Mouse (Mus musculus): ENCODE results near the gene Ptgir. TPM values are rescaled to one million over a fixed set of nuclear protein-coding genes. Genes with fewer than 3 reads are reported as not detected.
A peak's percentile ranks its signal among the peaks of the same experiment; 100 is the strongest.
"Not testable (repeated sequence)": the region's sequence is repeated elsewhere in the genome, so short reads cannot be mapped to it uniquely, and the experiment has no call there.

Gene Ptgir
- polyA plus RNA-seq, 1 experiment from 2014 or later = 1.7 TPM

- Histone ChIP-seq H3K27me3 (ENCODE audit: insufficient read depth, low read length) (peaks cover 49% of the 10 kb centered on the region), H3K4me2 (ENCODE audit: low read depth, low read length) (peak overlapping the region; percentile 61), H3K9ac (replicated peaks) (no peak overlapping the region), H3K4me1 (ENCODE audit: insufficient read depth) (peaks cover 11% of the 10 kb centered on the region), H3K4me3 (ENCODE audit: low read depth, low read length) (peak overlapping the region; percentile 15; the same call in 1 of the 2 replicates), H3K36me3 (replicated peaks; ENCODE audit: insufficient read depth, low read length) (no peaks in the 10 kb centered on the region), H3K9me3 (ENCODE audit: low read length) (no peaks in the 10 kb centered on the region), H3K27ac (ENCODE audit: low read depth) (no peak overlapping the region)
- peak; percentile 80 for DNase-seq
- 11% methylated on average over 29 of the region's 29 CpGs for WGBS (ENCODE audit: insufficient replicate concordance)
- no peak for TF ChIP-seq EP300 (IDR thresholded peaks at IDR 0.05; ENCODE audit: low read depth)
- TF ChIP-seq CTCF (IDR thresholded peaks at IDR 0.05; ENCODE audit: low read depth) = peak; percentile 93
- ATAC-seq = peak; percentile 62; the same call in 1 of the 2 replicates
Observed at GRCm38 (mm10) chr7:16949908-16950841, 43.9 kb downstream of the Ptgir start.

- H3K9me3 ChIP-seq (ENCODE audit: low read length) = no peaks in the 10 kb centered on the region
- H3K4me1 ChIP-seq (ENCODE audit: insufficient read depth) = peaks cover 11% of the 10 kb centered on the region
- H3K27me3 ChIP-seq (ENCODE audit: insufficient read depth, low read length) = peaks cover 40% of the 10 kb centered on the region
- no peak overlapping the region for H3K27ac ChIP-seq (ENCODE audit: low read depth)
- ATAC-seq (peak; percentile 81), DNase-seq (peak; percentile 82)
- TF ChIP-seq CTCF (IDR thresholded peaks at IDR 0.05; ENCODE audit: low read depth) (peak; percentile 85), EP300 (IDR thresholded peaks at IDR 0.05; ENCODE audit: low read depth) (no peak)
- 23% methylated on average over 18 of the region's 18 CpGs for WGBS (ENCODE audit: insufficient replicate concordance)
- H3K9ac ChIP-seq (replicated peaks) = no peak overlapping the region
- no peak overlapping the region for H3K4me3 ChIP-seq (ENCODE audit: low read depth, low read length)
- no peak overlapping the region for H3K4me2 ChIP-seq (ENCODE audit: low read depth, low read length)
- H3K36me3 ChIP-seq (replicated peaks; ENCODE audit: insufficient read depth, low read length) = no peaks in the 10 kb centered on the region
Observed at GRCm38 (mm10) chr7:16950861-16951635, 44.8 kb downstream of the Ptgir start.

GRCm38 (mm10) chr7:16953776-16954175 lies 47.5 kb downstream of the Ptgir start:
- H3K4me2 ChIP-seq (ENCODE audit: low read depth, low read length); H3K27ac ChIP-seq (ENCODE audit: low read depth); H3K9me3 ChIP-seq (ENCODE audit: low read length); DNase-seq; H3K4me1 ChIP-seq (ENCODE audit: insufficient read depth); H3K4me3 ChIP-seq (ENCODE audit: low read depth, low read length); ATAC-seq; H3K36me3 ChIP-seq (replicated peaks; ENCODE audit: insufficient read depth, low read length); H3K9ac ChIP-seq (replicated peaks): not testable (repeated sequence)
- H3K27me3 ChIP-seq (ENCODE audit: insufficient read depth, low read length) = peaks cover 13% of the 10 kb centered on the region
- 60% methylated on average over 2 of the region's 2 CpGs for WGBS (ENCODE audit: insufficient replicate concordance)

- no peak overlapping the region for H3K4me3 ChIP-seq (ENCODE audit: low read depth, low read length)
- no peaks in the 10 kb centered on the region for H3K27me3 ChIP-seq (ENCODE audit: insufficient read depth, low read length)
- TF ChIP-seq EP300 (IDR thresholded peaks at IDR 0.05; ENCODE audit: low read depth) = no peak
- no peak for TF ChIP-seq CTCF (IDR thresholded peaks at IDR 0.05; ENCODE audit: low read depth)
- H3K4me2 ChIP-seq (ENCODE audit: low read depth, low read length) = no peak overlapping the region
- ATAC-seq (no peak), DNase-seq (no peak)
- no peak overlapping the region for H3K27ac ChIP-seq (ENCODE audit: low read depth)
- no peaks in the 10 kb centered on the region; the same call in 1 of the 2 replicates for H3K4me1 ChIP-seq (ENCODE audit: insufficient read depth)
- H3K36me3 ChIP-seq (replicated peaks; ENCODE audit: insufficient read depth, low read length) = no peaks in the 10 kb centered on the region
- no peaks in the 10 kb centered on the region for H3K9me3 ChIP-seq (ENCODE audit: low read length)
- WGBS (ENCODE audit: insufficient replicate concordance) = 56% methylated on average over 4 of the region's 4 CpGs
- H3K9ac ChIP-seq (replicated peaks) = no peak overlapping the region
Observed at GRCm38 (mm10) chr7:16955712-16956111, 49.4 kb downstream of the Ptgir start.

DNA sequence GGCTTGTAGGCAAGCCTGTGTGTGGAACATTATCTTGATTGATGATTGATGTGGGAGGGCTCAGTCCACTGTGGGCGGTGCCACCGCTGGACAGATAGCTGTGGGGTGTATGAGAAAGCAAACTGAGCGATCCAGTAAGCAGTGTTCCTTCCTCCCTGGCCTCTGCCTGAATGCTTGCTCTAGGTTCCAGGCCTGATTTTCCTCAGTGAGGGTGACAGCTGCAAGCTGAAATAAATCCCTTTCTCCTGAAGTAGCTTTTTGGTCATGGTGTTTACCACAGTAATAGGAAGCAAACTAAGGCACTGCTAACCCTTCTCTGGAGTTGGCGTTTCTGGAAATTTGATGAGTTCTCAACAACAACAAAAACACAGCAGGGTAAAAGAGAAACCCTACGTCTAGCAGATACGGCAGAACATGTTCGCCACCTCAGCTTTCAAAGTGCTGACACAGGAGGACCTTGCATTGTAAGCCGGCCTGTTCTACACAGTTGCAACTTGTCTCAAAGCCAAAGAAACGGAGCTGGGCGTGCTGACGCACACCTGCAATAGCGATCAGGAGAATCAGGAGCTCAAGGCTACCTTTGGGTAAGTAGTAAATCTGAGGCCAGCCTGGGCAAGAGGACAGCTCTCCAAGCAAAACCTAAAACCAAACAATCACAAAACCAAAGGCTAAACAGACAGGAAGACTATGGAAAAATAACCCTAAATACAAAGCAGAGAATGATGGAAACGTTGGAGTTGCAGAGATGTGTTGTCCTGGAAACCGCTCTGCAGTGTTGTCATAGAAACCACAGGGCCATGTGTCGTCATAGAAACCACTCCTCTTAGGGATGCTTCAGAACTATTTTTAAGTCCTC lies 50.3 kb downstream of the Ptgir start:
- WGBS (ENCODE audit: insufficient replicate concordance) = 72% methylated on average over 15 of the region's 15 CpGs
- Histone ChIP-seq H3K4me3 (ENCODE audit: low read depth, low read length) (no peak overlapping the region), H3K27ac (ENCODE audit: low read depth) (no peak overlapping the region), H3K9me3 (ENCODE audit: low read length) (no peaks in the 10 kb centered on the region), H3K36me3 (replicated peaks; ENCODE audit: insufficient read depth, low read length) (no peaks in the 10 kb centered on the region), H3K27me3 (ENCODE audit: insufficient read depth, low read length) (no peaks in the 10 kb centered on the region), H3K4me2 (ENCODE audit: low read depth, low read length) (no peak overlapping the region), H3K9ac (replicated peaks) (no peak overlapping the region), H3K4me1 (ENCODE audit: insufficient read depth) (no peaks in the 10 kb centered on the region)
- ATAC-seq (no peak), DNase-seq (no peak)
- TF ChIP-seq CTCF (IDR thresholded peaks at IDR 0.05; ENCODE audit: low read depth) (no peak), EP300 (IDR thresholded peaks at IDR 0.05; ENCODE audit: low read depth) (no peak)

All from liver, postnatal 0 days (tissue).